Mouse (Mus musculus) heart, embryonic 16.5 days (tissue): Measurements from ENCODE around the gene Vmn1r85. TPM values are rescaled to one million over a fixed set of nuclear protein-coding genes. Genes with fewer than 3 reads are reported as not detected.
A peak's percentile ranks its signal among the peaks of the same experiment; 100 is the strongest.

ENCODE experiments used
- ATAC-seq: fragments of 200-750 bp; cut with Nextera tagmentation; replicated peaks from 2 replicates; pipeline ENCODE4 v1.8.0; 2017; ENCODE audit warnings: moderate number of reproducible peaks; ENCODE audit not compliant: insufficient read depth, low FRiP score; ENCODE audit errors: extremely low read depth
- H3K27ac ChIP-seq: fragments of 300-500 bp; sonication (generic); 2 replicates; pipeline ENCODE4 v1.5.1; 2014; ENCODE audit warnings: mild to moderate bottlenecking, low read length, control low read depth, moderate library complexity
- H3K27me3 ChIP-seq: fragments of 300-500 bp; sonication (generic); 2 replicates; pipeline ENCODE4 v1.6.1; 2014; ENCODE audit warnings: low read length, mixed read lengths; ENCODE audit not compliant: control insufficient read depth, insufficient read depth
- H3K36me3 ChIP-seq: fragments of 300-500 bp; sonication (generic); 2 replicates; pipeline ENCODE4 v1.6.1; 2014; ENCODE audit not compliant: control insufficient read depth, insufficient read depth
- H3K4me1 ChIP-seq: fragments of 300-500 bp; sonication (generic); 2 replicates; pipeline ENCODE4 v1.6.1; 2014; ENCODE audit warnings: low read length, mixed read lengths; ENCODE audit not compliant: control insufficient read depth, insufficient read depth
- H3K4me2 ChIP-seq: fragments of 300-500 bp; sonication (generic); 2 replicates; pipeline ENCODE4 v1.6.1; 2014; ENCODE audit warnings: low read depth, mild to moderate bottlenecking, control low read depth, low read length
- H3K4me3 ChIP-seq: fragments of 300-500 bp; sonication (generic); 2 replicates; pipeline ENCODE4 v1.5.1; 2014; ENCODE audit warnings: mild to moderate bottlenecking, control low read depth, low read length
- H3K9ac ChIP-seq: fragments of 300-500 bp; sonication (generic); 2 replicates; pipeline ENCODE4 v1.6.1; 2014; ENCODE audit warnings: low read length, control low read depth
- H3K9me3 ChIP-seq: fragments of 300-500 bp; sonication (generic); replicated peaks from 2 replicates; pipeline ENCODE4 v1.6.1; 2016; ENCODE audit warnings: low read length; ENCODE audit not compliant: control insufficient read depth
- WGBS: fragments of 180-500 bp; shearing (Covaris S2); extraction: QIAGEN DNeasy Blood & Tissue Kit; methylation state at CpG from one replicate; pipeline ENCODE4 v1.1.7; 2014; 5-methylcytosine and 5-hydroxymethylcytosine counted together
- polyA plus RNA-seq: library from polyadenylated mRNA; unstranded; fragments of >200 nt; fragmentation: Nextera tagmentation; extraction: Ambion mirVana; gene quantifications from 2 replicates; pipeline ENCODE4 v1.2.1, GENCODE M21; 2015

Vmn1r85 gene
- polyA plus RNA-seq, 1 experiment from 2014 or later: not detected

GRCm38 (mm10) chr7:13034148-13034977 lies 60.6 kb downstream of the Vmn1r85 start, which contains the start of gene Chmp2a:
Chmp2a (minus strand) TSS chr7:13034807.
- peak within 1 kb of the TSS; percentile 85 for H3K27ac ChIP-seq
- H3K9me3 ChIP-seq: no peaks in the 10 kb centered on the region
- under 1% methylated on average over 45 of the region's 45 CpGs for WGBS
- H3K27me3 ChIP-seq: no peaks in the 10 kb centered on the region
- H3K4me2 ChIP-seq: peak within 1 kb of the TSS; percentile 86
- peaks cover 44% of the 10 kb centered on the region for H3K36me3 ChIP-seq
- peaks cover 31% of the 10 kb centered on the region for H3K4me1 ChIP-seq
- peak within 1 kb of the TSS; percentile 74 for H3K4me3 ChIP-seq
- peak within 1 kb of the TSS; percentile 85 for H3K9ac ChIP-seq
- ATAC-seq: peak; percentile 67

- peaks cover 24% of the 10 kb centered on the region for H3K4me1 ChIP-seq
- H3K36me3 ChIP-seq: peaks cover 51% of the 10 kb centered on the region
- peak overlapping the region; percentile 74 for H3K4me3 ChIP-seq
- no peaks in the 10 kb centered on the region for H3K27me3 ChIP-seq
- peak overlapping the region; percentile 85 for H3K9ac ChIP-seq
- H3K27ac ChIP-seq: peak overlapping the region; percentile 85
- ATAC-seq: no peak
- H3K4me2 ChIP-seq: peak overlapping the region; percentile 86
- WGBS: 42% methylated on average over 13 of the region's 13 CpGs
- no peaks in the 10 kb centered on the region for H3K9me3 ChIP-seq
These were observed 61.4 kb downstream of the Vmn1r85 start for GRCm38 (mm10) chr7:13033451-13034147.

Other genes starting within 250 kb of the Vmn1r85 start
- 2.7 and 3.2 TPM in 2 replicates for gene Zfp128, start 214.0 kb downstream of the Vmn1r85 start, polyA plus RNA-seq
- gene Zscan22, start 197.4 kb downstream of the Vmn1r85 start, polyA plus RNA-seq: 9.9 and 10.8 TPM in 2 replicates
- 521 and 529 TPM in 2 replicates for gene Rps5, start 172.9 kb downstream of the Vmn1r85 start, polyA plus RNA-seq
- gene Rnf225, start 167.8 kb downstream of the Vmn1r85 start, polyA plus RNA-seq: 0.47 and 0.74 TPM in 2 replicates
- gene Zfp324, start 129.3 kb downstream of the Vmn1r85 start, polyA plus RNA-seq: 6.5 and 6.7 TPM in 2 replicates
- gene Zfp446, start 117.3 kb downstream of the Vmn1r85 start, polyA plus RNA-seq: 6.5 and 7.0 TPM in 2 replicates
- not detected in 2 replicates for gene Slc27a5, start 97.0 kb downstream of the Vmn1r85 start, polyA plus RNA-seq
- 123 and 143 TPM in 2 replicates for gene Trim28, start 96.1 kb downstream of the Vmn1r85 start, polyA plus RNA-seq
- 17.4 and 20.4 TPM in 2 replicates for gene Zbtb45, start 85.1 kb downstream of the Vmn1r85 start, polyA plus RNA-seq
- 146 TPM in 2 replicates for gene Chmp2a, start 60.4 kb downstream of the Vmn1r85 start, polyA plus RNA-seq
- 49.0 and 94.2 TPM in 2 replicates for gene Ube2m, start 56.9 kb downstream of the Vmn1r85 start, polyA plus RNA-seq
- 1.7 and 2.1 TPM in 2 replicates for gene Mzf1, start 40.4 kb downstream of the Vmn1r85 start, polyA plus RNA-seq
- gene Vmn1r86, start 24.7 kb upstream of the Vmn1r85 start, polyA plus RNA-seq: not detected in 2 replicates
- gene Vmn1r87, start 45.0 kb upstream of the Vmn1r85 start, polyA plus RNA-seq: not detected in 2 replicates
- 0.01 TPM in 1 of 2 replicates, not detected in the other for gene Vmn1r88, start 64.4 kb upstream of the Vmn1r85 start, polyA plus RNA-seq
- gene Vmn1r89, start 117.8 kb upstream of the Vmn1r85 start, polyA plus RNA-seq: not detected in 2 replicates
- 52.0 and 58.2 TPM in 2 replicates for gene Lig1, start 182.1 kb upstream of the Vmn1r85 start, polyA plus RNA-seq
- 6.8 and 7.8 TPM in 2 replicates for gene Zswim9, start 183.5 kb upstream of the Vmn1r85 start, polyA plus RNA-seq
- 0.39 and 0.67 TPM in 2 replicates for gene Pla2g4c, start 229.5 kb upstream of the Vmn1r85 start, polyA plus RNA-seq